Mouse (Mus musculus): Measurements from ENCODE around the gene Tubb4b. TPM values are rescaled to one million over a fixed set of nuclear protein-coding genes. Genes with fewer than 3 reads are reported as not detected.

The Tubb4b gene
- polyA plus RNA-seq, 1 experiment from 2014 or later = 448 TPM

DNA sequence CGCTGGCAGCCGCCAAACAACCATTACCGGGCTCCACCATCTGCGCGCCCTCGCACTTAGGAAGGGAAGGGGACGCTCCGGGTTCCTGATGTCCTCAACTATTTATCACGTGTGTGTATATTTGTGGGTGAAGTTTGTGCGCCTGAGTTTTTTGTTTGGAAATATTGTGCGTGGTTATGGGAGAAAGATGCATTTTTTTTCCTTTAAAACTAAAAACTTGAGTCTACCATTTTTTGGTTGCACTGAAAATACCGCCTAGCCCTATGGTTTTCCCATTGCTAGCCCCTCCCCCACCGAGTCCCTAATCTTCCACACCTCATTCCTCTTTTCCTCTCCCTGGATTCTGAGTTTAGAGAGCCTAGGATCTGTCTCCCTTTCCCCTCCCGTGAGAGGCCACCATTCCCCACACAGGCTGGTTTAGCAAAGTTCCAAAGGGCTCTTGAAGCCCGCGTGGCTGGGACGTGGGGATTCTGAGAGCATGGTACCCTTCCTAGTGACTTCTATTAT is 42.6 kb downstream of the Tubb4b start:
- peak overlapping the region; percentile 84 for H3K4me2 ChIP-seq
- peak overlapping the region; percentile 93 for H3K9ac ChIP-seq
- H3K27ac ChIP-seq = peak overlapping the region; percentile 95
- peaks cover 8% of the 10 kb centered on the region; the same call in 1 of the 2 replicates for H3K36me3 ChIP-seq (ENCODE audit: poor library complexity, severe bottlenecking)
- peaks cover 85% of the 10 kb centered on the region for H3K4me1 ChIP-seq
- H3K4me3 ChIP-seq = peak overlapping the region; percentile 82
- H3K27me3 ChIP-seq = no peaks in the 10 kb centered on the region
- under 1% methylated on average over 17 of the region's 17 CpGs for WGBS
- no peak for ATAC-seq
- H3K9me3 ChIP-seq (replicated peaks) = no peaks in the 10 kb centered on the region

DNA sequence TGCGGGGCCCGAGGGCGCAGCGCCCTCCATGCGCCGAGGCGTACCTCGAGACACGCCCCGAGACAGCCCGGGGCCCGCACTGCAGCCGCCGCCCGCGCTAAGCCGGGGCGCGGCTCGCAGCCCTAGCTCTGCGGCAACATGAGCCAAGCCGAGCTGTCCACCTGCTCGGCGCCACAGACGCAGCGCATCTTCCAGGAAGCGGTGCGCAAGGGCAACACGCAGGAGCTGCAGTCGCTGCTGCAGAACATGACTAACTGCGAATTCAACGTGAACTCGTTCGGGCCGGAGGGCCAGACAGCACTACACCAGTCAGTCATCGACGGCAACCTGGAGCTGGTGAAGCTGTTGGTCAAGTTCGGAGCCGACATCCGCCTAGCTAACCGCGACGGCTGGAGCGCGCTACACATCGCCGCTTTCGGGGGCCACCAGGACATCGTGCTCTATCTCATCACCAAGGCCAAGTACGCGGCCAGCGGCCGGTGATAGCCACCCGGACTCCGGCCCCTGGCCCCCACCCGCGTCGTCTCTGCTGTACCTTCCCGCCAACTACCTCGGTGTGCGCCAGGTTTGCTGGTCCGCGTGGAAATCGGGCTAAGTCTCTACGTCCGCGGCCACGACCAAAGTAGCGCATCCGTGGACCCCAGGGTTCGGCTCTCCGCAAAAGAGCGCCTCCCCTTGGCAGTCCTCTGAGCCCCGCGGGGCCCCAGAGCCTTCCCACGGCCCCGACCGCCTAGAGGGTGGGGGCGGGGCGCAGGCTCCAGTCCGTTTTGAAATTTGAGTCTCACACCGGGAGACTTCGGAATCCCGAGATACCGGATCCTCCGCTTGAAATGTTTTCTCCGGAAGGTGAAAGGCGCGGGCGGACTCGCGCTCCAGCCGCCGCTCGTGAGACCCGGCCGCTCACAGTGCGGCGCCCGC is 43.3 kb downstream of the Tubb4b start:
- under 1% methylated on average over 99 of the region's 100 CpGs for WGBS
- ATAC-seq = peak; percentile 37
- peak overlapping the region; percentile 84 for H3K4me2 ChIP-seq
- H3K4me1 ChIP-seq = peaks cover 88% of the 10 kb centered on the region
- peak overlapping the region; percentile 82 for H3K4me3 ChIP-seq
- H3K36me3 ChIP-seq (ENCODE audit: poor library complexity, severe bottlenecking) = peaks cover 8% of the 10 kb centered on the region; the same call in 1 of the 2 replicates
- H3K27me3 ChIP-seq = no peaks in the 10 kb centered on the region
- H3K9me3 ChIP-seq (replicated peaks) = no peaks in the 10 kb centered on the region
- peak overlapping the region; percentile 95 for H3K27ac ChIP-seq
- H3K9ac ChIP-seq = peak overlapping the region; percentile 93

DNA sequence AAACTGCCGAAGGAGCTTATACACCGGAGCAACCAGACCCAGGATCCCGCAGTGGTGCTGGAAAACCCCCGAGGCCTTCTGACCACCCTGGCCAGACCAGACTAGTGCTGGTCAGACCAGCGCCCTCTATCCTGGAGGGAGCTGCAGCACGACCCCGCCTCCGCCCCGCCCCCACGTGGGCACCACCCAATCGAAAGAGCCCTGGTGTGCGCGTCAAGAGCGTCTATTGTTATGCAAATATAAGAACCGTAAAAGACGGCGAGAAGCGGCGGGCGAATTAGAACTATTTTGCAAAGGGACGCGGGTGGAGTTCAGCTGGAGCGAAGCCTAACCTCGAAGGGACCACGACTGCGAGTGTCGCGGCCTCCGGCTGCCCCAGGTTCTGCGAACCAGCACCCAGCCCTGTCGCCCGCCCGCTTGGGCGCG is 44.0 kb downstream of the Tubb4b start, which contains the start of gene Nrarp:
Gene Nrarp, plus strand, starts transcription at position 281 of the 426 bp plus-strand sequence.
- H3K4me2 ChIP-seq = peak within 1 kb of the TSS; percentile 84
- WGBS = under 1% methylated on average over 35 of the region's 35 CpGs
- H3K9ac ChIP-seq = peak within 1 kb of the TSS; percentile 93
- peaks cover 88% of the 10 kb centered on the region for H3K4me1 ChIP-seq
- ATAC-seq = peak; percentile 89
- H3K9me3 ChIP-seq (replicated peaks) = no peaks in the 10 kb centered on the region
- no peaks in the 10 kb centered on the region for H3K27me3 ChIP-seq
- H3K36me3 ChIP-seq (ENCODE audit: poor library complexity, severe bottlenecking) = peaks cover 8% of the 10 kb centered on the region; the same call in 1 of the 2 replicates
- peak within 1 kb of the TSS; percentile 82 for H3K4me3 ChIP-seq
- peak within 1 kb of the TSS; percentile 95 for H3K27ac ChIP-seq

DNA sequence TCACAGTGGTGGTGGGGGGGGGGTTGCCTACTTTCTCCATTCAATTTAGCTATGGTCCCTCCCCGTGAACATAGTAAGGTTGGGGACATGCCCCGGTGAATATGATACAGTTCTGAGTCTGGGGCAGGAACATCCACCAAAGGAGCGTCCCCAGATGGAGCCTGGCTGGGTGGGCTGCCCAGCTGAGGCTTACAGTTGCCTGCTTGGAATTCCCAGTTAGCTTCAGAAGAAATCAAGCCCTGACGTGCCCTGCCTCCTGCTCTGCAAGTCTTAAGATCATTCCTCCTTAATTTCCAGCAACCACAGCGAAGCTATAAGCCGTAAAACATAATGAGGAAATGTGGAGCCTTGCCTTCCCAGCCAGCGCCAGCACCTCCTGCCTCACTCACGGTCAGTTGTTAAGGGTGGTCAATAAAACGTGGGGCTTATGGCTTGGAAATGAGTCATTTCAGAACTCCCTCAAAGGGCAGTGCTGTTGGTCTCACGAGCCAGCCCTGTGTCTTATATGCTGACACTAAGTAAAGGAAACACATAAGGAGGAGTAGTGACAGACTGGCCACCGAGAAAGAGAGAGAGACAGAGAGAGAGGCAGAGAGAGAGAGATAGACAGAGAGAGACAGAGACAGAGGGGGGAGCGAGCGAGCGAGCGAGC is 44.8 kb downstream of the Tubb4b start:
- no peak for ATAC-seq
- peak overlapping the region; percentile 84 for H3K4me2 ChIP-seq
- WGBS = 34% methylated on average over 15 of the region's 15 CpGs
- H3K4me3 ChIP-seq = peak overlapping the region; percentile 82
- peak overlapping the region; percentile 93 for H3K9ac ChIP-seq
- peaks cover 88% of the 10 kb centered on the region for H3K4me1 ChIP-seq
- H3K36me3 ChIP-seq (ENCODE audit: poor library complexity, severe bottlenecking) = peaks cover 8% of the 10 kb centered on the region; the same call in 1 of the 2 replicates
- no peaks in the 10 kb centered on the region for H3K27me3 ChIP-seq
- H3K9me3 ChIP-seq (replicated peaks) = no peaks in the 10 kb centered on the region
- peak overlapping the region; percentile 66 for H3K27ac ChIP-seq

DNA sequence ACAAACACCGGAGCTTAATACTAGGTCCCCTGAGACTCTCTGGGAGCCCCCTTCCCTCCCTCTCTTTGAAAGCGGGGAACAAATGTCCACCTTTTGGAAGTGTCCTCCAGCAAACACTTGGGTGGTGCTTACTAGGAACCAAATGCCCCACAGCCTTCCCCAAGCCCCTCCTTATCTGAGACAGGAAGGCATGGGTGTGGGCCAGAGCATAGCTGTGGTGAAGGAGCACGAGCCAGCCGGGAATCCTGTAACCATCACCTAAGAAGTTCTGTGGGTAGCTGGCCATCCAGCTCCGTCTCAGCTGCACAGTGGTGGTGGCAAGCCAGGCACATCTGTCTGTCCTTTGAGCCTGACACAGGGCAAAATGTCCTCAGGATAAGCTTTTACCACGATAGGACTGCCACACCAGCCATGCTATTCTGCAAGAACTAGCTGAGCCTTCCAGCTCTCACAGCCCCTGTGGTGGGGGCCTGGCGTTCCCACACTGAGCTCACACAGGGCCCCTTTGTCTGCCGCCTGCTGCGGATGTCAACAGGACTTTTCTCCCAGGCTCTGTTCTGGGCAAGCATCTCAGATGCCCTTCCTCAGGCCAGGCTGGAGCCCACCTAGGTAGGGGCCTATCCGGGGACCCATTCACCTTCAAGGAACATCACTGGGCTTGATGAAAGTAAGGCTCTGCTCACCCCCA is 46.1 kb downstream of the Tubb4b start:
- Histone ChIP-seq H3K9me3 (replicated peaks) (no peaks in the 10 kb centered on the region), H3K9ac (peak overlapping the region; percentile 54), H3K36me3 (ENCODE audit: poor library complexity, severe bottlenecking) (no peaks in the 10 kb centered on the region), H3K27me3 (no peaks in the 10 kb centered on the region), H3K4me3 (no peak overlapping the region), H3K4me1 (peaks cover 77% of the 10 kb centered on the region), H3K27ac (peak overlapping the region; percentile 85), H3K4me2 (peak overlapping the region; percentile 53)
- no peak for ATAC-seq
- 13% methylated on average over 10 of the region's 10 CpGs for WGBS

DNA sequence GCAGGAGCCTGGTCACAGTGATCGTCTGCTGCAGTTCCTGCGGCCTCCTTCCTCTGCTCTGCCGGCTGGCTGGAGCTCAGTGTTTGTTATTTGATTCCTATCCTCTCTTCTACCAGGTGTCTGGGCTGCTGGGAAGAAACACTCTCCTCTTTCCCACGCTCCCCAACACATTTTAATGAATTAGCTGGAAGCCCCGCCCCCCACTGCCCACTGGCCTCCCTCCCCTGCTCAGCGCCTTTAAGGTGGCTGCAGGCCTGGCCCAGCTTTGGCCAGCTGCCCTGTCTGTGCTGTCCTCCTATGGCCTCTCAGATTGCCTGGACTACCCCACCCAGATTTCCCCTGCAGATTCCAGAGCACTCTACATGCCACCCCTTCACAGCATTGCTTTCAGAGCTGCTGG is 46.8 kb downstream of the Tubb4b start:
- no peak for ATAC-seq
- Histone ChIP-seq H3K4me1 (peaks cover 69% of the 10 kb centered on the region), H3K4me3 (peak overlapping the region; percentile 13; the same call in 1 of the 2 replicates), H3K27ac (peak overlapping the region; percentile 85), H3K27me3 (no peaks in the 10 kb centered on the region), H3K36me3 (ENCODE audit: poor library complexity, severe bottlenecking) (no peaks in the 10 kb centered on the region), H3K4me2 (peak overlapping the region; percentile 53), H3K9ac (peak overlapping the region; percentile 54), H3K9me3 (replicated peaks) (no peaks in the 10 kb centered on the region)
- 3% methylated on average over 5 of the region's 6 CpGs for WGBS

DNA sequence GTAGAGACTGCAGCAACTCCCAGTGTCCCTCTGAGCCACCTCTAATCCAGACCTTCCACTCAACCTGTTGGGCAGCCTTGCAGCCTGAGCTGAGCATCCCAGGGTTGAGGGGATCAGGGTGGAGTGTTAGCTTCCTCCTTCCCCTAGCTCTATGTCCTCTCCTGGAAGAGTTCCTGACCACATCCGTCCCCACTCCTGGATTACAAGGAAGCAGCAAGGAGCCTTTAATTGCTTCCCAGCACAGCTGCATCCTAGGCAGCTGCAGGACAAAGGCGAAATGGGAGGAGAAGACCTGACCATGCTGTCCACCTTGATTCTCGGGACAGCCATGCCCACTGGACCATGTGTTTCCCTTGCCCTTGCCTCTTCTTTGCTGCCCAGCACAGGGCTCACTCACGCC is 47.4 kb downstream of the Tubb4b start:
- Histone ChIP-seq H3K4me1 (peaks cover 67% of the 10 kb centered on the region), H3K27me3 (no peaks in the 10 kb centered on the region), H3K27ac (peak overlapping the region; percentile 85), H3K4me2 (peak overlapping the region; percentile 53), H3K4me3 (0 out of 2 replicates have a peak overlapping the region, but pooled peaks have one; percentile 13), H3K9ac (peak overlapping the region; percentile 51), H3K9me3 (replicated peaks) (no peaks in the 10 kb centered on the region), H3K36me3 (ENCODE audit: poor library complexity, severe bottlenecking) (no peaks in the 10 kb centered on the region)
- 17% methylated on average over 4 of the region's 4 CpGs for WGBS
- ATAC-seq = no peak

DNA sequence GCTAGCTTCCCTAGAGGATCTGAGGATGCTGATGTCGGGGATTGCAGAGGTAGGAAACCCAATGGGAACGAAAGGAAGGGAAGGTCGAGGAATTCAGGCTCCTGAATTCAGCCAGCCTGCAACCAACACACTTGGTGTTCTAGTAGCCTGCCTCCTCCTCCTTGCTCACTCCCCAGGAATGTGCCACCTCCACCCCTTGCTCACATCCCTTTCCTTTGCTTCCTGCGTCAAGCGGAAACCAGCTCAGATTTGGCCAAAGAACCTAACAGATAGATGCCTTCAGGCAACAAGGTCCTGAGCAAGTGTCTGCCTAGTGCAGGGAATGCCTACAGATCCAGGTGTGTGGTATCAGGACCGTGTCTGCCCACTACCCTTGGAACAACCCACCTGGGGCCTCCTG is 47.9 kb downstream of the Tubb4b start:
- no peaks in the 10 kb centered on the region for H3K9me3 ChIP-seq (replicated peaks)
- no peak for ATAC-seq
- 67% methylated on average over 6 of the region's 6 CpGs for WGBS
- H3K4me3 ChIP-seq = no peak overlapping the region
- peaks cover 68% of the 10 kb centered on the region for H3K4me1 ChIP-seq
- peak overlapping the region; percentile 51 for H3K9ac ChIP-seq
- H3K27ac ChIP-seq = peak overlapping the region; percentile 85
- H3K36me3 ChIP-seq (ENCODE audit: poor library complexity, severe bottlenecking) = no peaks in the 10 kb centered on the region
- peak overlapping the region; percentile 53 for H3K4me2 ChIP-seq
- H3K27me3 ChIP-seq = no peaks in the 10 kb centered on the region

DNA sequence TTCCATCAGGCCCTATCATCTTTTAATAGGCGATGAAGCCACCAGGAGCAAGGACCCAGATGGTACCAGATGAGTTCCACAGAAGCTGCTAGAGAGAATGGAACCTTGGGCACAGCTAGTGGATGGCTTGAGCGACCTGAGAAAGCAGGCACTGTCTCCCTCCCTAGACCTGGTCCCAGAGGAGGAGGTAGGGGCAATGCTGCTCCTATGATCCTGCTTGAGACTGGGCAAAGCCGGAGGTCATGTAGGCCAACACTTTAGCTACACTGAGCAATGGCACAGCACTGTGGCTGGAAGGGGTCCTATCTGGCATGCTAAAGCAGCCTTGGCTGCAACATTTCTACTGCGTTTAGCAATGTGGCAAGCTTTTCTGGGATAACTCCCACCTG is 48.8 kb downstream of the Tubb4b start:
- no peaks in the 10 kb centered on the region for H3K27me3 ChIP-seq
- H3K27ac ChIP-seq = no peak overlapping the region
- H3K4me1 ChIP-seq = peaks cover 69% of the 10 kb centered on the region
- H3K4me3 ChIP-seq = no peak overlapping the region
- H3K4me2 ChIP-seq = no peak overlapping the region
- WGBS = 90% methylated on average over 4 of the region's 4 CpGs
- ATAC-seq = no peak
- H3K9me3 ChIP-seq (replicated peaks) = no peaks in the 10 kb centered on the region
- H3K9ac ChIP-seq = no peak overlapping the region
- H3K36me3 ChIP-seq (ENCODE audit: poor library complexity, severe bottlenecking) = no peaks in the 10 kb centered on the region

DNA sequence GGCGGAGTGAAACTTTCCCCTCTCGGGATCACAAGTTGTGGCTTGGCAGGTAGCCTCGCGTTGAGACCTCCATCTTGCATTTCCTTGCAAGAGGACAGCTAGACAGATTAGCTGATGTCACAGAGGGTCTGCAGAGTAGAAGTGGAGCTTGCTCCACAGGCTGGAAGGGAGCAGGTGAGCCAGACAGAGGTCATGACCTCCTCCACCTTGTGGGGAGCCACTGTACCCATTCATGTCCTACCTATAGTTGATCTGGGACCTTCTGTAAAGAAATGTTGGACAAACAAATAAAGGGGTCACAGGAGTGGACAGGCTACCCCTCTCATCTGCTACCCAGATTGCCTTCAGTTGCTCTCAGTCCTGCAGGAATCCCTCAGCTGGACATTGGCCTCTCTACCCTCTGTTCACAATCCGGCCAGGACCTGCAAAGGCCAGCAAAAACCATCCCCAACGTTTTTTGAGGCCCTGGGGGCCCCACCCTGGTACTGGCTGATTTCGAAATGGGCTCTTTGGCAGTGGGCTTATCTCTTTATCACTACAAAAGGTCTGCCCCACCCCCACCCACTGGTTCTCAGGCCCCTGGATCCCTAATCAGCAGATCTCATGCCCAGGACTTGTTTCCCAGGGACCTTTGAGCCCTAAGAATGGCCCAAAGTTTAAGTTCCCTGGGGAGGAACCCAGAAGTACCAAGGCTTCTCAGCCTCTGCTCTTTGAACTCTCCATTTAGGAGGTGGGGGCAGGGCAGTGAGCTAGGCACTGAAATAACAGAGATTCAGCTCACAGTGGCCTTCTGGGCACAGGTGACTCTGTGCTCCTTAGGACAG is 49.4 kb downstream of the Tubb4b start:
- WGBS = 61% methylated on average over 7 of the region's 7 CpGs
- H3K4me1 ChIP-seq = peaks cover 73% of the 10 kb centered on the region
- no peak overlapping the region for H3K4me3 ChIP-seq
- no peak for ATAC-seq
- no peak overlapping the region for H3K27ac ChIP-seq
- H3K4me2 ChIP-seq = no peak overlapping the region
- no peaks in the 10 kb centered on the region for H3K36me3 ChIP-seq (ENCODE audit: poor library complexity, severe bottlenecking)
- H3K27me3 ChIP-seq = no peaks in the 10 kb centered on the region
- no peak overlapping the region for H3K9ac ChIP-seq
- H3K9me3 ChIP-seq (replicated peaks) = no peaks in the 10 kb centered on the region

DNA sequence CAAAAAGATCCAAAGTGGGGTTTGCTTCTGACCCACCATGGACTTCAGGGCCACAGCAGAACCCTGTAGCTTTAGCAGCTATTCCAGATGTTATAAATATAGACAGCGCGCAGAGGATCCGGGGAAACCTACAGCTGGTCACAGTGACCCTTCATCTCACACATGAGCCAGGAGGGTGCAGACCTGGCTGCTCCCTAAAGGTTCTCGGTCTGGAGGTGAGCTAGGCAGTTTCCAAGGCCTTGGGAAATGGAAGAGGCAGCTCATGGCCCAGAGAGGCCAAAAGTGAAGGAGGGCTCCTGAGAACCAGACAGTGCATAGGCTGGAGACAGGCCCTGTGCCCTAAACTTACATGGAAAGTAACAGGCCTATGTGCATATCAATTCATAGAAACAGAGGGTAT is 50.7 kb downstream of the Tubb4b start:
- H3K4me2 ChIP-seq = no peak overlapping the region
- H3K9ac ChIP-seq = no peak overlapping the region
- no peak overlapping the region for H3K27ac ChIP-seq
- no peaks in the 10 kb centered on the region for H3K9me3 ChIP-seq (replicated peaks)
- H3K27me3 ChIP-seq = no peaks in the 10 kb centered on the region
- H3K36me3 ChIP-seq (ENCODE audit: poor library complexity, severe bottlenecking) = no peaks in the 10 kb centered on the region
- peaks cover 73% of the 10 kb centered on the region for H3K4me1 ChIP-seq
- no peak for ATAC-seq
- no peak overlapping the region for H3K4me3 ChIP-seq
- WGBS = 94% methylated on average over 4 of the region's 4 CpGs
